Mouse (Mus musculus): ENCODE measurements around the gene Dusp1.
A peak's percentile ranks its signal among the peaks of the same experiment; 100 is the strongest.

Dusp1 gene

DNA sequence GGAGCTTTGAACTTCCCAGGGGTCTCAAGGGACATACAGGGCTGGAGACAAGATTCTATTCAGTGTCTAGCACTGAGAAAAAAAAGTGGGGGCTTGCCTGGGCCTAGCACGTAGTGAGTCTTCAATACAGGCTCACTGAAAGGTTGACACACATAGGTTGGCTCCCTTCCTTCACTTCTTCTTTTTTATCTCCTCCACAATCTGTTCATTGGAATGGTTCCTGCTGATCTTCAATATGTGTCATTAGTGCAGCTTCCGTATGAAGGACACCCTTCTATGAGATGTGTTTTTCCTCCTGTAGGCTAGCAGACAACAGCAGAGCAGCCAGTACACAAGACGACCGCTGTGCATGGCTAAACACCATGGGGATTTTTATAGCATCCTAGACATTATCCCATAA is 37.1 kb downstream of the Dusp1 start:
- no peak for DNase-seq (ENCODE audit: low read depth, low spot score)

GRCm38 (mm10) chr17:26524316-26524715 is 37.6 kb downstream of the Dusp1 start:
- DNase-seq (ENCODE audit: low read depth, low spot score) = no peak

- no peak for DNase-seq (ENCODE audit: low read depth, low spot score)
Observed at GRCm38 (mm10) chr17:26522711-26523110, 39.2 kb downstream of the Dusp1 start.

- no peak for DNase-seq (ENCODE audit: low read depth, low spot score)
Observed at GRCm38 (mm10) chr17:26518306-26518705, 43.6 kb downstream of the Dusp1 start.

GRCm38 (mm10) chr17:26515675-26516074 is 46.3 kb downstream of the Dusp1 start:
- DNase-seq (ENCODE audit: low read depth, low spot score) = no peak

- DNase-seq (ENCODE audit: low read depth, low spot score) = no peak
Observed at GRCm38 (mm10) chr17:26514581-26515030, 47.3 kb downstream of the Dusp1 start.

GRCm38 (mm10) chr17:26513459-26514290 is 48.3 kb downstream of the Dusp1 start:
- DNase-seq (ENCODE audit: low read depth, low spot score) = no peak

GRCm38 (mm10) chr17:26512961-26513360 is 49.0 kb downstream of the Dusp1 start:
- no peak for DNase-seq (ENCODE audit: low read depth, low spot score)

- DNase-seq (ENCODE audit: low read depth, low spot score) = no peak
Observed at GRCm38 (mm10) chr17:26511816-26512774, 49.8 kb downstream of the Dusp1 start.

- peak; percentile 89 for DNase-seq (ENCODE audit: low read depth, low spot score)
Observed at GRCm38 (mm10) chr17:26511256-26511655, 50.7 kb downstream of the Dusp1 start.

DNA sequence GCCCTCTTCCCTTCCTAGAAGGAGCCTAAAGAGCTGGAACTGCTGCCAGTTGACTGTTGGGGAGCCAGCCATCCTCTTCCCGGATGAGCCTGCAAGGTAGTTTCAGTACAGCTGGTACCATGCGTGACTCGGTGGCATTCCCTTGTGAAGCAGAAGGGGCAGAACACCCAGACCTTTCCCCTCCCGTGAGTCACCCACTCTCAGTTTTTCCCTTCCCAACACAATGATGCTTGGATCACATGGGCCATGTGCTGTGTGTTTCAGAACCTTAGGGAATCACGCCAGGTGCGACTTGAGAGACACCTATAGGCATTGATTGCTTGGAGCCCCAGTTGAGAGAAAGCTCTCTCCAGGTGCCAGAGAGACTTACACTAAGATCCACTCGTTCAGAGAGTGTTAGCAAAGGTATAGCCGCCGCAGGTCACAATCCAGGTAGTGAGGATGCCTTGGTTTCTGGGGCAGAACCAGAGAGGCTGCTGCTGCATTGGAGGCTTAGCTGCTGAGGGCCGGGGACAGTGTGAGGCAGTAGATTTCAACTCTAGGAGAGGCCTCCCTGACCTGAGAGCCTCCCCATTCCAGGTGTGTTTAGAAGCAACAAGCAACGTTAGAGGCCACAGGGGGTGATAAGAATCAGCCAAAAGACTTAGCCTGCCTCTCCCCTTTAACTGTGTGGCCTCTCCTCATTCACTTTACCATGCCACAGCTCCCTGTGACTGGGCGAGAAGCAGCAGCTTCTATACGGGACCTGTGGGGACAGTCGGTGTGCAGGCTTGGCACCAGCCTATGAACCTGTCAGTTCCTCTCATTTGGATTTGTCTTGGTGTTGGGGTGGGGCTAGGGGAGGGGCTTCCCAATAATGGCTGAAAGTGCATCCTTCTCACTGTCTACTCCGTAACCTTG is 51.5 kb downstream of the Dusp1 start:
- DNase-seq (ENCODE audit: low read depth, low spot score) = peak; percentile 38

- DNase-seq (ENCODE audit: low read depth, low spot score) = no peak
Observed at GRCm38 (mm10) chr17:26508961-26509771, 52.8 kb downstream of the Dusp1 start.

DNA sequence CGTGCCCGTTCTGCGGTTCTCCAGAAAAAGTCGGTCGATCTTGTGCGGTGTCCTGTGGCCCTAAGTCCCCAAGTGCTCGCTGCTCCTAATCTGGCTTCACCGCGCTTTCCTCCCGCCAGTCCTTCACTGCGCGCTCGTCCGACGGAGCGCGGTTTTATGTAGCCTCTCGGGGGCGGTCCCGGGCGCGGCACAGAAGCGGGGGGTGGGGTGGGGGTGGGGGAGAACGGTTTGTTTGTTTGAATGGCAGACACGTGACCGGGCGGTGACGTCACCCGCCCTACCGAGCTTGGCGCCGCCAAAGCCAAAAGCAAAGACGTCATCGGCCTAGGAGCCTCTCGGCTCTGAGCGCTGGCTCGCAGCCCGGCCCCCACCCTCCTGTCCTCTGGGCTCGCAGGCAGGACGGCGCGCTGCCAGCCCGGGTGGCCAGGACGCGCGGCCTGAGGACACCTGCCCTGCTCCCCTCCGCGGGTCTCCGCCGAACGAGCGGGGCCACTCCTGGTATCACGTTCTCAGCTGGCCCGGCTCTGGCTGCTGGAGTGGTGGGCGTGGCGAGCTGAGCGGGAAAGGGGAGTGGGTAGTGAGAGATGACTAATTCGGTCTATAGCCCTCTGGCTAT is 53.5 kb downstream of the Dusp1 start:
- DNase-seq (ENCODE audit: low read depth, low spot score) = peak; percentile 99

DNA sequence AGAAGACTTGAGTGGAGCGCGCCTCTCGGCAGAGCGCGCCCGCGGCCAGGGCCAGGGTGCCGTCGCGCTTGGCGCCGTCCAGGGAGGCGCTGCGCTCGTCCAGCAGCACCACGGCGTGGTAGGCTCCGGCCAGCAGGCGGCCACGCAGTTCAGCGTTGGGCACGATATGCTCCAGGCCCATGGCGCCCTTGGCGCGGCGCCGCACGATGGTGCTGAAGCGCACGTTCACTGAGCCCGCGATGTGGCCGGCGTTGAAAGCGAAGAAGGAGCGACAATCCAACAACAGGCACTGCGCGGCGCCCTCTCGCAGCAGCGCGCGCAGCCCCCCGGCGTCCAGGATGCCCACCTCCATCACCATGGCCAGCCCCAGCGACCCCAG is 54.0 kb downstream of the Dusp1 start:
- DNase-seq (ENCODE audit: low read depth, low spot score) = no peak

- no peak for DNase-seq (ENCODE audit: low read depth, low spot score)
Observed at GRCm38 (mm10) chr17:26506997-26507871, 54.7 kb downstream of the Dusp1 start.

GRCm38 (mm10) chr17:26506031-26506641 is 55.8 kb downstream of the Dusp1 start:
- DNase-seq (ENCODE audit: low read depth, low spot score) = peak; percentile 30

DNA sequence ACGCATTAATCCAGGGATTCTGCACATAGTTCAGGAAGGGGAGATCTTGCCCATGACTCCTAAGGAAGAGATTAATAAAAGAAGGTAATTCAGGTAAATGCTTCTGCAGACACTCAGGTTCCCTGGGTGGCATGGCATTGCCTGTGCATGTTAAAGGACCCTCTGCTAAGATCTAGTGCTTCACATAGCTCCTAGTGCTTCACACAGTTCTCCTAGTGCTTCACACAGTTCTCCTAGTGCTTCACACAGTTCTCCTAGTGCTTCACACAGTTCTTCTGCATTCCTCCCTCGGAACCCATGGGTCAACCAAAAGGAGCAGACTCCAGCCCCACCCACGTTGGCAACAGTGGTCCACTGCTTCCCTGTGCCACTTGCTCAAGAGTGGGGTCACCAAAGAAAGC is 56.7 kb downstream of the Dusp1 start:
- no peak for DNase-seq (ENCODE audit: low read depth, low spot score)

DNA sequence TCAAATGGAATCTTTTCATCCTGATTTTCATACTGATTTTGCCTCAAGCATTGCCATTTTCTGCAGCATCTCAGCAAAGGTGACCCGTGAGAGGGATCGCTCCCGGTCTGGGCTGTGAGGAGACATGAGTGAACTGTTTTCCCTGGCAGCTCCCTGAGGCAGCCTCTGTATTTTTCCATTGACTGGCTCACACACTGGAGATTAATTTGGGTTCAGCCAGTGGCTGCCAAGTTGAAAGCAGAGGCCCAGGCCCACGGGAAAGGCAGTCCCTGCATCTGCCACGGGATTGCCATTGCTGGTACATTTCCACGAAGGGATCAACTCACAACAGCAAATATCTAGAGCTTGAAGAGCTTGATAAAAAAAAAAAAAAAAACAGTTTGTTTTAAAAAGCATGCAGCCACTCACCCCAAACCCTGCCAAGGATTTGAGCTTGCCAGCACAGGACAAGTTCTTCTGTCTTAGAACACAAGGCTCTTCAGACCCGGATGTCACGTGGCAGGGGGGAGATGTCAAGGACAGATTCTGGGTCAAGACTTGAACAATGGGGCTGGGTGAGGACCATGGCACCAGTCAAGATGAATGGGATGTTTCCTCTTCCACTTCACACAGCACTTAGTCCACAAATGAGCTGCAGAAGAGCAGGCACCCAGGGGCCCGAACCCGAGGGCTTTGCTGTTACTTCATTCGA is 57.8 kb downstream of the Dusp1 start:
- peak; percentile 79 for DNase-seq (ENCODE audit: low read depth, low spot score)
